Mouse (Mus musculus) megakaryocyte, embryonic 14.5 days (primary cell): ENCODE results near the gene Cacna1s. TPM values are rescaled to one million over a fixed set of nuclear protein-coding genes. Genes with fewer than 3 reads are reported as not detected.

ENCODE experiments used
- H3K27me3 ChIP-seq: replicated peaks from 2 replicates; pipeline ENCODE3; 2012; ENCODE audit warnings: inconsistent platforms
- H3K36me3 ChIP-seq: replicated peaks from 2 replicates; pipeline ENCODE3; 2012; ENCODE audit warnings: low read length, inconsistent platforms, mixed read lengths
- H3K4me1 ChIP-seq: 2 replicates; pipeline ENCODE4 v1.6.1; 2012; ENCODE audit warnings: inconsistent platforms
- H3K4me3 ChIP-seq: replicated peaks from 2 replicates; pipeline ENCODE3; 2012; ENCODE audit warnings: moderate library complexity, mild to moderate bottlenecking, inconsistent platforms
- H3K9me3 ChIP-seq: 2 replicates; pipeline ENCODE4 v1.6.1; 2012; ENCODE audit warnings: inconsistent platforms
- FLI1 ChIP-seq: IDR thresholded peaks from 2 replicates; pipeline ENCODE4 v1.6.1; 2012; ENCODE audit warnings: low read length, inconsistent platforms, mixed read lengths
- GATA1 ChIP-seq: IDR thresholded peaks from 3 replicates; pipeline ENCODE4 v1.6.1; 2012; ENCODE audit warnings: mixed read lengths, low read length, inconsistent platforms, borderline replicate concordance
- polyA plus RNA-seq: library from polyadenylated mRNA; stranded (reverse); fragments of >175 nt; gene quantifications from 2 replicates; pipeline ENCODE4 v1.2.3, GENCODE M21; 2012; ENCODE audit warnings: low replicate concordance; ENCODE audit not compliant: insufficient read depth

Gene Cacna1s
- polyA plus RNA-seq, 1 experiment: not detected

- Histone ChIP-seq H3K9me3 (peaks cover 26% of the 10 kb centered on the region), H3K36me3 (peaks cover 12% of the 10 kb centered on the region), H3K27me3 (peaks cover 39% of the 10 kb centered on the region), H3K4me3 (no peak overlapping the region), H3K4me1 (peaks cover 46% of the 10 kb centered on the region)
- TF ChIP-seq GATA1: no peak
- no peak for TF ChIP-seq FLI1
Measured at GRCm38 (mm10) chr1:136103696-136104095, 51.1 kb downstream of the Cacna1s start.

GRCm38 (mm10) chr1:136104741-136105140 is 52.2 kb downstream of the Cacna1s start:
- H3K27me3 ChIP-seq: peaks cover 39% of the 10 kb centered on the region

GRCm38 (mm10) chr1:136109464-136109863 is 56.9 kb downstream of the Cacna1s start:
- peaks cover 62% of the 10 kb centered on the region for H3K27me3 ChIP-seq
- H3K4me3 ChIP-seq: no peak overlapping the region
- TF ChIP-seq FLI1: no peak
- TF ChIP-seq GATA1: no peak
- H3K36me3 ChIP-seq: no peaks in the 10 kb centered on the region
- H3K9me3 ChIP-seq: peaks cover 16% of the 10 kb centered on the region
- H3K4me1 ChIP-seq: peaks cover 31% of the 10 kb centered on the region

More at GRCm38 (mm10) chr1:136104741-136105140, 52.2 kb downstream of the Cacna1s start:
- Histone ChIP-seq H3K36me3 (peaks cover 9% of the 10 kb centered on the region), H3K4me3 (no peak overlapping the region), H3K9me3 (peaks cover 15% of the 10 kb centered on the region), H3K4me1 (peaks cover 54% of the 10 kb centered on the region)
- no peak for TF ChIP-seq GATA1
- no peak for TF ChIP-seq FLI1

- Histone ChIP-seq H3K4me1 (peaks cover 30% of the 10 kb centered on the region), H3K4me3 (no peak overlapping the region)
- no peak for TF ChIP-seq FLI1
- no peak for TF ChIP-seq GATA1
Measured at GRCm38 (mm10) chr1:136116183-136116582, 63.6 kb downstream of the Cacna1s start.

GRCm38 (mm10) chr1:136117069-136117468 is 64.5 kb downstream of the Cacna1s start:
- TF ChIP-seq FLI1 (no peak), GATA1 (no peak)
- peaks cover 43% of the 10 kb centered on the region for H3K27me3 ChIP-seq
- H3K36me3 ChIP-seq: no peaks in the 10 kb centered on the region
- peaks cover 30% of the 10 kb centered on the region for H3K4me1 ChIP-seq
- peaks cover 16% of the 10 kb centered on the region for H3K9me3 ChIP-seq
- H3K4me3 ChIP-seq: no peak overlapping the region

More at GRCm38 (mm10) chr1:136116183-136116582, 63.6 kb downstream of the Cacna1s start:
- H3K9me3 ChIP-seq: peaks cover 16% of the 10 kb centered on the region
- no peaks in the 10 kb centered on the region for H3K36me3 ChIP-seq
- H3K27me3 ChIP-seq: peaks cover 51% of the 10 kb centered on the region

DNA sequence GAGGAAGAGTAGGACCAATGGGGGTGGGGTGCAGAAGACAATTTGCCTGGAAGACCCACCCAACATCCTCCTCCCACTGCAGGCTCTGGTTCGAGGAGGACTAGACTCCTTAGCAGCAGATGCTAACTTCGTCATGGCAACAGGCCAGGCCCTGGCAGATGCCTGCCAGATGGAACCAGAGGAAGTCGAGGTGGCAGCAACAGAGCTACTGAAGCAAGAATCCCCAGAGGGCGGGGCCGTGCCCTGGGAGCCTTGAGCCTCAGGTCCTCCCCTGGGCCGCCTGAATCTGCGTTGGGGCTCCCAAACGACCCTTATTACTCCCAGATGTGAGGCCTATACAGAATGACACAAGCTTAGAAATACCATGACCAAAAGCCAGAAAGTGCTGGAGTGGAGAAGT is 66.3 kb downstream of the Cacna1s start:
- no peaks in the 10 kb centered on the region; the same call in 1 of the 2 replicates for H3K9me3 ChIP-seq
- peaks cover 43% of the 10 kb centered on the region for H3K4me1 ChIP-seq
- TF ChIP-seq GATA1 (no peak), FLI1 (no peak)
- H3K4me3 ChIP-seq: no peak overlapping the region
- peaks cover 2% of the 10 kb centered on the region for H3K36me3 ChIP-seq
- H3K27me3 ChIP-seq: peaks cover 33% of the 10 kb centered on the region

GRCm38 (mm10) chr1:136119571-136120262 is 67.2 kb downstream of the Cacna1s start:
- no peak for TF ChIP-seq FLI1
- no peak for TF ChIP-seq GATA1
- H3K4me3 ChIP-seq: no peak overlapping the region
- H3K4me1 ChIP-seq: peaks cover 51% of the 10 kb centered on the region
- peaks cover 10% of the 10 kb centered on the region for H3K36me3 ChIP-seq
- no peaks in the 10 kb centered on the region for H3K9me3 ChIP-seq
- H3K27me3 ChIP-seq: peaks cover 32% of the 10 kb centered on the region

DNA sequence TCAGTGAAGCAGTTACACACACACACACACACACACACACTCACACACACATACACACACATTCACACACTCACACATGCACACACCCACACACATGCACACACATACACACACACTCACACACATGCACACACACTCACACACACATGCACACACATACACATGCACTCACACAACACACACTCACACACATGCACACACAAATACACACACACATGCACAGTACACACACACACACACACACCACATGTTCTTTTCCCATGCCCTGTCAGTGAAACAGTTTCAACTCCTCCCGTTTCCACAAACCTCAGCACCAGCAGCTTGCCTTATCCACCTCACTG is 67.7 kb downstream of the Cacna1s start:
- no peaks in the 10 kb centered on the region for H3K9me3 ChIP-seq
- H3K4me3 ChIP-seq: peak overlapping the region; percentile 50
- peaks cover 15% of the 10 kb centered on the region for H3K36me3 ChIP-seq
- TF ChIP-seq FLI1 (no peak), GATA1 (no peak)
- peaks cover 57% of the 10 kb centered on the region for H3K4me1 ChIP-seq
- peaks cover 27% of the 10 kb centered on the region for H3K27me3 ChIP-seq

DNA sequence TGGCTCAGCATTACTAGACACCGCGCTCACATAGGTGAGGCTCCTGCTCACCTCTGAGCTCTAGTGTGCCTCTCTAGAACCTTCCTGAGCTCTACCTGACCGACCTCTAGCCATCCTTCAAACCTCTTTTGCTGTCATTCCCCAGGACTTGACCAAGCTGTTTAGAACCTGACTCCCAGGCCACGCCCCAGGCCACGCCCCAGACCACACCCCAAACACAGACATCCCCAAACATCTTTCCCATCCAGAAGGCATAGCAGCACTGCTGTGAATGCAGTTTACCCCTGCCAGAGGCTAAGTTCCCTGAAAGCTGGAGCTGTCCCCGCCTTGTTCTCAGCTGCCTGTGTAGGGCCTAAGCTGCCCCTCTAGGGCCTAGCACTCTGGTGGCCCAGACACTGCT is 68.2 kb downstream of the Cacna1s start:
- TF ChIP-seq GATA1: no peak
- no peak for TF ChIP-seq FLI1
- Histone ChIP-seq H3K4me3 (no peak overlapping the region), H3K27me3 (peaks cover 24% of the 10 kb centered on the region), H3K4me1 (peaks cover 61% of the 10 kb centered on the region), H3K36me3 (peaks cover 19% of the 10 kb centered on the region), H3K9me3 (no peaks in the 10 kb centered on the region)

GRCm38 (mm10) chr1:136122030-136122429 is 69.5 kb downstream of the Cacna1s start:
- Histone ChIP-seq H3K27me3 (peaks cover 19% of the 10 kb centered on the region), H3K36me3 (peaks cover 30% of the 10 kb centered on the region), H3K4me1 (peaks cover 70% of the 10 kb centered on the region), H3K9me3 (no peaks in the 10 kb centered on the region), H3K4me3 (no peak overlapping the region)
- TF ChIP-seq FLI1: no peak

DNA sequence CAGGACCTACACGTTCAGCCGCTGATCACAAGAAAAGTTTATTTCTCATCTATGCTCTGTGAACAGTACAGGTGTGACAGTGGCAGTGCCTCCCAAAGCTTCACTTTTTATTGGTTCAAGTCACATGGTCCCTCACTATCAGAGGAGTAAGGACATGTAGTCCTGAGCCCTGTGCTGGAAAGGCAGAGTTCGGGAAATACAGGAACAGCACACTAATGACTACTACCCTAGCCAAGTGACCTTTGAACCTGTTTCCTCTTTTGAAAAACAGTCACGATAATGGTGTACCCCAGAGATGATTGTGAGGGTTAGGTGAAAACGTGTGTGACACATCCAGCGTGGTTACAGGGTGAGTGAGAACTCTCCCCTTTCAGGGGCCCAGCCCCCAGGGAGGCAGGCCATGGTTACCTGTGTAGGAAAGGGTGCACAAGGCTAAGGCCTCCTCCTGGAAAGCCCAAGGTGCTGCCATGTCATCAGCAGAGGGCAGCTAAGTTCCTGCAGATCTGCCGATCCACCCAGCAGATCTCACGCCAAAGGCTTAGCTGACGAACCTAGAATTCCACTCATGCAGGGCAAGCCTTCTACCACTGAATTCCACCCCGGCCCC is 73.7 kb downstream of the Cacna1s start:
- H3K4me3 ChIP-seq: no peak overlapping the region
- peaks cover 83% of the 10 kb centered on the region for H3K4me1 ChIP-seq
- no peak for TF ChIP-seq GATA1
- TF ChIP-seq FLI1: no peak
- peaks cover 1% of the 10 kb centered on the region for H3K27me3 ChIP-seq
- H3K36me3 ChIP-seq: peaks cover 36% of the 10 kb centered on the region
- H3K9me3 ChIP-seq: no peaks in the 10 kb centered on the region
